Mouse (Mus musculus) testis, adult 2 months (tissue): ENCODE results near the gene Xxylt1. TPM values are rescaled to one million over a fixed set of nuclear protein-coding genes. Genes with fewer than 3 reads are reported as not detected.

Source experiments
- H3K27ac ChIP-seq: fragments of 200-500 bp; 2 replicates; pipeline ENCODE4 v1.5.1; 2012; ENCODE audit warnings: low read depth, low read length; ENCODE audit not compliant: control insufficient read depth, insufficient read depth
- H3K27me3 ChIP-seq: fragments of 200-500 bp; 2 replicates; pipeline ENCODE4 v1.6.1; 2012; ENCODE audit warnings: mild to moderate bottlenecking, low read length, moderate library complexity; ENCODE audit not compliant: control insufficient read depth, insufficient read depth
- H3K36me3 ChIP-seq: fragments of 200-500 bp; 2 replicates; pipeline ENCODE4 v1.6.1; 2012; ENCODE audit warnings: mild to moderate bottlenecking, low read length; ENCODE audit not compliant: control insufficient read depth, insufficient read depth
- H3K4me1 ChIP-seq: fragments of 200-500 bp; 2 replicates; pipeline ENCODE4 v1.6.1; 2012; ENCODE audit warnings: low read length; ENCODE audit not compliant: control insufficient read depth, insufficient read depth
- H3K4me3 ChIP-seq: fragments of 200-500 bp; 2 replicates; pipeline ENCODE4 v1.5.1; 2012; ENCODE audit warnings: low read depth, mild to moderate bottlenecking, low read length, moderate library complexity, mixed read lengths; ENCODE audit not compliant: control insufficient read depth
- CTCF ChIP-seq: fragments of 200-500 bp; IDR thresholded peaks from 2 replicates; pipeline ENCODE4 v1.5.1; 2012; ENCODE audit warnings: low read depth, mild to moderate bottlenecking, inconsistent platforms, low read length, moderate library complexity; ENCODE audit not compliant: control insufficient read depth, insufficient read depth, insufficient replicate concordance
- POLR2A ChIP-seq: fragments of 200-500 bp; IDR thresholded peaks from 2 replicates; pipeline ENCODE4 v1.6.1; 2012; ENCODE audit warnings: low read depth, mild to moderate bottlenecking, inconsistent platforms, low read length, moderate library complexity; ENCODE audit not compliant: control insufficient read depth
- polyA plus RNA-seq: library from polyadenylated mRNA; depleted of rRNA; stranded (reverse); fragments of >200 nt; gene quantifications from 2 replicates; pipeline ENCODE4 v1.2.3, GENCODE M21; 2012; rRNA removed

Gene Xxylt1
- polyA plus RNA-seq, 1 experiment, result 2.7 TPM

- H3K36me3 ChIP-seq, result no peaks in the 10 kb centered on the region
- no peaks in the 10 kb centered on the region for H3K4me1 ChIP-seq
- no peak overlapping the region for H3K4me3 ChIP-seq
- H3K27ac ChIP-seq, result no peak overlapping the region
- no peaks in the 10 kb centered on the region for H3K27me3 ChIP-seq
- TF ChIP-seq CTCF, result no peak
- no peak for TF ChIP-seq POLR2A
Observed at GRCm38 (mm10) chr16:30918866-30919265, 162.4 kb downstream of the Xxylt1 start.

- Histone ChIP-seq H3K27ac (no peak overlapping the region), H3K27me3 (no peaks in the 10 kb centered on the region), H3K36me3 (no peaks in the 10 kb centered on the region), H3K4me3 (no peak overlapping the region), H3K4me1 (no peaks in the 10 kb centered on the region)
- TF ChIP-seq CTCF (no peak), POLR2A (no peak)
Observed at GRCm38 (mm10) chr16:30916931-30917330, 164.3 kb downstream of the Xxylt1 start.

GRCm38 (mm10) chr16:30915611-30916220 lies 165.5 kb downstream of the Xxylt1 start:
- Histone ChIP-seq H3K4me3 (no peak overlapping the region), H3K36me3 (no peaks in the 10 kb centered on the region), H3K27ac (no peak overlapping the region), H3K27me3 (no peaks in the 10 kb centered on the region), H3K4me1 (no peaks in the 10 kb centered on the region)
- TF ChIP-seq CTCF, result no peak
- no peak for TF ChIP-seq POLR2A

Other genes starting within 250 kb of the Xxylt1 start
- 3.8 TPM in 2 replicates for gene Acap2, start 119.8 kb upstream of the Xxylt1 start, polyA plus RNA-seq
- 38.9 and 41.0 TPM in 2 replicates for gene Ppp1r2, start 193.8 kb upstream of the Xxylt1 start, polyA plus RNA-seq
- gene Apod, start 233.4 kb upstream of the Xxylt1 start, polyA plus RNA-seq, result 0.46 and 1.8 TPM in 2 replicates